Mouse (Mus musculus) right cerebral cortex, postnatal 25 days (tissue): ENCODE data around the gene Olfr297.

Experiments used
- DNase-seq: peaks from one replicate; pipeline ENCODE4 v3.0.0; 2022

Gene Olfr297

GRCm38 (mm10) chr7:86519668-86520067 is at the start of gene Olfr297:
Gene Olfr297, plus strand, starts transcription at chr7:86519968.
- DNase-seq, result no peak

GRCm38 (mm10) chr7:86492384-86492783 is 27.4 kb upstream of the Olfr297 start, which contains the start of gene Olfr298:
Gene Olfr298, minus strand, starts transcription at chr7:86492484.
- DNase-seq, result no peak
